Mouse (Mus musculus): ENCODE measurements at regions not wholly inside any gene's neighbourhood (a gene's known extent, or its start where the extent isn't known, plus 50 kb on each side); places are given as distances from the start of the nearest gene placed in this dataset.

DNA sequence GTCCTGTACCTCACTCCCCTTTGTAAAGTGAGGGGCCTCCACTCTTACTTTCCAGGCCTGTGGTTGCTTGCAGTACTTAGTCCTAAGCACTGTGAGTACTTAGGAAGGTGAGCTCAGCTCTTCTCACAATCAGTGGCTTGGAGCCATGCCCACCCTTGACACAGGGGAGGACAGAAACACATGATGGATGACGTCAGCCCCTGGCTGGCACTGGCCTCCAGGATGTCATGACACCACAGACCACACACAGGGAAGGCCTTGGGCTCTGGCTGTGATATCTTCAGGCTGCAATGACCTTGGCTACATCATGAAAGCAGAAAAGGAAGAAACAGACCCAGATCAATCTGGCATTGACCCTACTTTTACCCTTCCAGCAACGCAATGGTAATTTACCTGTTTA, 113.0 kb upstream of the Zmiz1 start:
- H3K36me3 ChIP-seq (ENCODE audit: control insufficient read depth, insufficient read depth, low read length), result no peaks in the 10 kb centered on the region
- H3K27ac ChIP-seq (ENCODE audit: low read depth, low read length), result no peak overlapping the region
- H3K4me3 ChIP-seq (ENCODE audit: low read depth, low read length), result no peak overlapping the region
- H3K4me2 ChIP-seq, result no peak overlapping the region
- H3K9me3 ChIP-seq (ENCODE audit: control insufficient read depth, low read length), result no peaks in the 10 kb centered on the region
- H3K27me3 ChIP-seq (replicated peaks; ENCODE audit: control insufficient read depth, insufficient read depth, low read length), result no peaks in the 10 kb centered on the region
- WGBS, result 23% methylated on average over 2 of the region's 2 CpGs
- H3K9ac ChIP-seq (ENCODE audit: low read depth, low read length), result no peak overlapping the region
- DNase-seq (ENCODE audit: low spot score) (no peak), ATAC-seq (replicated peaks; ENCODE audit: low FRiP score) (no peak)
- peaks cover 2% of the 10 kb centered on the region; the same call in 1 of the 2 replicates for H3K4me1 ChIP-seq (replicated peaks; ENCODE audit: control insufficient read depth, insufficient read depth, low read length)

DNA sequence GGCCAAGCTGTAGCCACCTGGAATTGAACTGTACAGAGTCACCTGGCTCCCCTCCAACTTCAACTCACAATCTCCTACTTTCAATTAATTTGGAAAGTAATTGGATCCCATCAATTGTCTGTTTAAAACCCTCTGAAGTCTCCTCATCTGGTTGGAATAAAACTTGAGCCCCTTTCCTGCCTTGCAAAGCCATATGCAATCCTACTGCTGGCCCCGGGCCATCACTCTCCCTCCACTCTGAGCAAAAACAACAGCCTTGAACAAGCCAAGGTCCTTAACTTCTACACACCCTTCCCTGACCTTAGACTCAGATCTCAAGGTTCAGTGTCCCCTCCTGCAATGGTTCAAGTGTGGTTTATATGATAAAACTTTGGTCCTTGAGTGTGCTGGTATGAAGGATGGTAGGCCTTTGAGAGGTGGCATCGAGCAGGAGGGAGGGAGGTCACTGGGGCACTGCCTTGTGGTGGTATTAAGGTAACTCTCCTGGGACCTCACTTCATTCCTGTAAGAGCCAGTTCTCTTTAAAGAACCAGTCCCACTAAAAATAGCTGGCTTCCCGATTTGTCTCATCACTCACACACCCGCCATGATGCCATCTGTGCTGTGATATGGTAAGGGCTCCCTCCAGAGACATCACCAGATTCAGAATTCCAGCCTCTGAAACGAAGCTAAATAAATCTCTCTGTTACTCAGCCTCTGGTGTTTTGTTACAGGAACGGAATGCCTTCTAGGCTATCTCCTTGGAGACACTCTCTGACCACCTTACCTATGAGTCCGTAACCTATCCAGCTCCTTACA, 112.0 kb upstream of the Zmiz1 start:
- H3K27me3 ChIP-seq (replicated peaks; ENCODE audit: control insufficient read depth, insufficient read depth, low read length), result no peaks in the 10 kb centered on the region
- no peak overlapping the region for H3K27ac ChIP-seq (ENCODE audit: low read depth, low read length)
- no peaks in the 10 kb centered on the region for H3K36me3 ChIP-seq (ENCODE audit: control insufficient read depth, insufficient read depth, low read length)
- peaks cover 2% of the 10 kb centered on the region; the same call in 1 of the 2 replicates for H3K4me1 ChIP-seq (replicated peaks; ENCODE audit: control insufficient read depth, insufficient read depth, low read length)
- DNase-seq (ENCODE audit: low spot score) (no peak), ATAC-seq (replicated peaks; ENCODE audit: low FRiP score) (no peak)
- no peak overlapping the region for H3K4me3 ChIP-seq (ENCODE audit: low read depth, low read length)
- H3K9me3 ChIP-seq (ENCODE audit: control insufficient read depth, low read length), result no peaks in the 10 kb centered on the region
- 73% methylated on average over 7 of the region's 7 CpGs for WGBS
- no peak overlapping the region for H3K9ac ChIP-seq (ENCODE audit: low read depth, low read length)
- no peak overlapping the region for H3K4me2 ChIP-seq

DNA sequence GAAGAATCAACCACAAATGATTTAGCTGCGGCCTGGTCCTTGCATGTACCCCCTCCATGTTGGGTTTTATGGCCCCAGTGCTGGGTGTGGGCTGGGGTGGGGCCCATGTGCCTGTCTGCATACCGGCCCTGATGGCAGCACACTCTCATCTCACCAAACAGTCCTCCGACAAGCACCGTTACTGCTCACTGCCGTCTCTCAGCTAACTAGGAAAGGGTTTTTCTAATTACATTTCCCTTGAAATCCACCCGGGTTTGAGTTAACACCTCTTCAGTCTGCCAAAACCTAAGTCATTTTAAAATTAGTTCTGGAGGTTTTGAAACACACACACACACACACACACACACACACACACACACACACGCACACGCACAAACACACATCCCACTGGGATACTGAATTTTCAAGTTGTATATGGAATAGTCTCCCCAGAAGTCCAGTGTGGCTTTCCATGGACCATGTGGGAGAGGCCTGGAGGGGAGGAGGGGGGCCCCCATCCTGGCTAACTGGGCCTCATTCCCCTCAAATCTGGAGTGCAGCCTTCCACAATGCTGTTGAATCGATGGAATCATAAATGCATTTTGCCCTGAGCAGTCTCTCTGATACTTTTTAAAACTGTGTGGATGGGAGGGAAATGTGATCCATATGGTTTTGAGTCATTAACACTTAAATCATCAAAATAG, 108.6 kb upstream of the Zmiz1 start:
- H3K4me1 ChIP-seq (replicated peaks; ENCODE audit: control insufficient read depth, insufficient read depth, low read length), result 0 out of 2 replicates have a peak, but pooled peaks cover 2% of the 10 kb centered on the region
- no peak overlapping the region for H3K9ac ChIP-seq (ENCODE audit: low read depth, low read length)
- H3K27me3 ChIP-seq (replicated peaks; ENCODE audit: control insufficient read depth, insufficient read depth, low read length), result no peaks in the 10 kb centered on the region
- H3K36me3 ChIP-seq (ENCODE audit: control insufficient read depth, insufficient read depth, low read length), result no peaks in the 10 kb centered on the region
- 78% methylated on average over 9 of the region's 9 CpGs for WGBS
- no peak for ATAC-seq (replicated peaks; ENCODE audit: low FRiP score)
- H3K9me3 ChIP-seq (ENCODE audit: control insufficient read depth, low read length), result no peaks in the 10 kb centered on the region
- no peak overlapping the region for H3K4me3 ChIP-seq (ENCODE audit: low read depth, low read length)
- H3K27ac ChIP-seq (ENCODE audit: low read depth, low read length), result no peak overlapping the region
- DNase-seq (ENCODE audit: low spot score), result no peak
- no peak overlapping the region for H3K4me2 ChIP-seq

DNA sequence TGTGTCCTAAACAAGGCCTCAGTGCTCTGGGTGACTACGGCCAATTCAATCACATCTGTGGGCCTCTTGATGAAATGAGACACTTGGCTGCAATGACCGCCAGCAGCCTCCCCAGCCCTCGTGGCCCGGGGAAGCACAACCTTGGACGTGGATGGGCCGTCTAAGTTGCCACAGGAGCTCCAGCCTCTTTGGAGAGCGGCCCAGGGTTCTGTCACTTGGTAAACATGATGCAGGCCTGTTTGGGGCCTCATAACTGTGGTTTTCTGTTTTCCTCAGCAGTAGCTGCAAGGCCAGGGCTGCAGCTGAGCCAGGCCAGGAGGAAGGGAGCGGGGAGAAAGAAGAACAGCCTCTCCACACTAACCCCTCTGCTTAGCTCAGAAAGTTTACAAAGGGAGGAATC, 105.2 kb upstream of the Zmiz1 start:
- Histone ChIP-seq H3K36me3 (ENCODE audit: control insufficient read depth, insufficient read depth, low read length) (no peaks in the 10 kb centered on the region), H3K4me2 (no peak overlapping the region), H3K27ac (ENCODE audit: low read depth, low read length) (no peak overlapping the region), H3K9me3 (ENCODE audit: control insufficient read depth, low read length) (no peaks in the 10 kb centered on the region), H3K4me3 (ENCODE audit: low read depth, low read length) (no peak overlapping the region), H3K4me1 (replicated peaks; ENCODE audit: control insufficient read depth, insufficient read depth, low read length) (no peaks in the 10 kb centered on the region), H3K9ac (ENCODE audit: low read depth, low read length) (no peak overlapping the region), H3K27me3 (replicated peaks; ENCODE audit: control insufficient read depth, insufficient read depth, low read length) (no peaks in the 10 kb centered on the region)
- DNase-seq (ENCODE audit: low spot score) (no peak), ATAC-seq (replicated peaks; ENCODE audit: low FRiP score) (no peak)
- 77% methylated on average over 8 of the region's 8 CpGs for WGBS

DNA sequence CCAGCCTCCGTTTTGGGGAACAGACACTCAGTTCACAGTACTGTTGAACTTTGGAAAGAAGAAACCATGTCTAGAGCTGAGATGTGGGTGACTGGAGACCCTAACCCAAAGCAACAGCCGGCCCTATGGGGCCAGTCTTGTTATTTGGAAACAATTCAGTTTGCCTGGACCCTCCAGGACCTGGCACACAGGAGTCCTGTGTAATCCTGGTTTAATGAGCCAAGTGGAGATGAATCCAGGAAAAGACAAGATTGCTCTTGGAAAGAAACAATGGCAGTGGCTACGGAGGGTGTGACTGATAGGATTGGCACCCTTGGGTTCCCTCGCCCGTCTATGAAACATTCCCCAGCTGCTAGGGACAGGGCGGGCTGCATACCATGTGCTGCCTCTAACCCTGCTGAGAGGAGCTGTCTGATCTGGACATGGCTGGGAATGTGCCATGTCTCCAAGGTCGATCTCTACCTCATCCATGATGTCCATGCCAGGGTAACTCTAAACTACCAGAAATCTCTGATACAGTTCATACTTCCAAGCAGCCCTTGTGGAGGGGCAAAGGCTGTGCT, 104.6 kb upstream of the Zmiz1 start:
- Histone ChIP-seq H3K36me3 (ENCODE audit: control insufficient read depth, insufficient read depth, low read length) (no peaks in the 10 kb centered on the region), H3K4me3 (ENCODE audit: low read depth, low read length) (no peak overlapping the region), H3K9me3 (ENCODE audit: control insufficient read depth, low read length) (no peaks in the 10 kb centered on the region), H3K9ac (ENCODE audit: low read depth, low read length) (no peak overlapping the region), H3K4me2 (no peak overlapping the region), H3K27ac (ENCODE audit: low read depth, low read length) (no peak overlapping the region), H3K27me3 (replicated peaks; ENCODE audit: control insufficient read depth, insufficient read depth, low read length) (no peaks in the 10 kb centered on the region), H3K4me1 (replicated peaks; ENCODE audit: control insufficient read depth, insufficient read depth, low read length) (no peaks in the 10 kb centered on the region)
- no peak for DNase-seq (ENCODE audit: low spot score)
- 84% methylated on average over 7 of the region's 7 CpGs for WGBS
- ATAC-seq (replicated peaks; ENCODE audit: low FRiP score), result no peak

DNA sequence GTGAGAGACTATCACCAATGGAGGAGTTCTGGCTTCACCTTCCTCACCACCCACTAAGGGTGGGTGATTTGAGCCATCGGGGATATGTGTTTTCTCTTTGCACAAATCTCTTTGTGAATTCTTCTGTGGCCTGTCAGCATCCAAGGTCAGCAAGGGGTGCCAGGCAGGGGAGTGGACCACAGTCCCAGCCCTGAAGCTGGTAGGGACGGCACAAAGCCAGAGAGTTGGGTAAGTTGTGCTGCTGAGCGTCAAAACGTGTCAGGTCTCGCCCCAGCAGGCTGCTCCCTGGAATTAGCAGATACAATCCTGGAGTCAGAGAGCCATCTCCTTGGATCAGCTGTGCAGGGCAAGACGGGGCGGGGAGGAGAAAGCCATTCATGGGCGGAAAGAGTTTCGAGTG, 101.2 kb upstream of the Zmiz1 start:
- H3K27ac ChIP-seq (ENCODE audit: low read depth, low read length), result no peak overlapping the region

DNA sequence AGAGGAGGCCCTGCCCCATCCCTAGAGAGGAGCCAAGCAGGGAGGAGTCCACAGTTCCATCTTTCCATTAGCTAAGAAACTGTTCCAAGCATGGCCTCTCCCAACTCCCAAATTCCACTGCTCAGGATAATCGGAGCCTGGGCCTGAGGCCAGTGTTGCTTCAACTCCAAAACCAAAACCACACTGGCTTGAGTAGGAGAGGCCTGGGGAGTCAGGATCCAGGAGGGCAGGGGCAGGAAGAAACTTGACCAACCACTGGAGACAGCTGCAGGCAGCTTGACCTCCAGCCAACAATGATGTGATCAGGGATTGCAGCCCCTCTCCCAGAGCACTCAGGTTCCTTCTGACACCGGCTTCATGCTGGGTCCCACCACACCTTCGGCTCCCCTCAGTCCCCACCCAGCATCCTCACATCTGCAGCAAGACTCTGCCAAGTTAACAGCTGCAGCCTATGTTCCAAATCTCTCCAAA, 99.1 kb upstream of the Zmiz1 start:
- H3K36me3 ChIP-seq (ENCODE audit: control insufficient read depth, insufficient read depth, low read length), result no peaks in the 10 kb centered on the region
- 74% methylated on average over 3 of the region's 3 CpGs for WGBS
- no peak overlapping the region for H3K9ac ChIP-seq (ENCODE audit: low read depth, low read length)
- H3K4me1 ChIP-seq (replicated peaks; ENCODE audit: control insufficient read depth, insufficient read depth, low read length), result no peaks in the 10 kb centered on the region
- no peak overlapping the region for H3K4me2 ChIP-seq
- no peak overlapping the region for H3K4me3 ChIP-seq (ENCODE audit: low read depth, low read length)
- H3K27me3 ChIP-seq (replicated peaks; ENCODE audit: control insufficient read depth, insufficient read depth, low read length), result no peaks in the 10 kb centered on the region
- ATAC-seq (replicated peaks; ENCODE audit: low FRiP score) (no peak), DNase-seq (ENCODE audit: low spot score) (no peak)
- no peaks in the 10 kb centered on the region for H3K9me3 ChIP-seq (ENCODE audit: control insufficient read depth, low read length)
- H3K27ac ChIP-seq (ENCODE audit: low read depth, low read length), result no peak overlapping the region

More for the DNA sequence above, 101.2 kb upstream of the Zmiz1 start:
- H3K27me3 ChIP-seq (replicated peaks; ENCODE audit: control insufficient read depth, insufficient read depth, low read length), result no peaks in the 10 kb centered on the region
- ATAC-seq (replicated peaks; ENCODE audit: low FRiP score) (no peak), DNase-seq (ENCODE audit: low spot score) (no peak)
- no peaks in the 10 kb centered on the region for H3K9me3 ChIP-seq (ENCODE audit: control insufficient read depth, low read length)
- H3K9ac ChIP-seq (ENCODE audit: low read depth, low read length), result no peak overlapping the region
- no peaks in the 10 kb centered on the region for H3K4me1 ChIP-seq (replicated peaks; ENCODE audit: control insufficient read depth, insufficient read depth, low read length)
- 69% methylated on average over 9 of the region's 9 CpGs for WGBS
- H3K4me3 ChIP-seq (ENCODE audit: low read depth, low read length), result no peak overlapping the region
- H3K36me3 ChIP-seq (ENCODE audit: control insufficient read depth, insufficient read depth, low read length), result no peaks in the 10 kb centered on the region
- no peak overlapping the region for H3K4me2 ChIP-seq

DNA sequence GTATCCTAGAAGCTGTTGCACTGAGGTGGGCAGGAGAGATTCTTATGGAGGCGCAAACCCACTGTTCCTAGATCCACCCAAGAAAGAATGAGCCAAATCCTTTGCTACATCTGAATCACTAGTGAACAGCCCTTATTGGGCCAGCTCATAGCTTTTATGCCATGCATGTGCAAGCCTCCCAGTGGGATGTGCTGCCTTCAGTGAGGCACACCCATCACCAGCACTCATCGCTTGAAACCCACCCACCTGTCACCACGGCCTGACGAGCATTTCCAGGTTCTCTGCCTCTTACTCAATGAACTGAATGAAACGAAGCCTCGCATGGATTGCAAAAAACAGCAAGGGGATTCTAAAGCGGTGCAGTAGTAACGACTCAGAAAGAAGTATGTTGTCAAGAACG, 98.3 kb upstream of the Zmiz1 start:
- no peaks in the 10 kb centered on the region for H3K9me3 ChIP-seq (ENCODE audit: control insufficient read depth, low read length)
- H3K4me2 ChIP-seq, result no peak overlapping the region
- no peaks in the 10 kb centered on the region for H3K36me3 ChIP-seq (ENCODE audit: control insufficient read depth, insufficient read depth, low read length)
- DNase-seq (ENCODE audit: low spot score) (no peak), ATAC-seq (replicated peaks; ENCODE audit: low FRiP score) (no peak)
- H3K4me1 ChIP-seq (replicated peaks; ENCODE audit: control insufficient read depth, insufficient read depth, low read length), result no peaks in the 10 kb centered on the region
- no peak overlapping the region for H3K9ac ChIP-seq (ENCODE audit: low read depth, low read length)
- H3K27me3 ChIP-seq (replicated peaks; ENCODE audit: control insufficient read depth, insufficient read depth, low read length), result no peaks in the 10 kb centered on the region
- no peak overlapping the region for H3K4me3 ChIP-seq (ENCODE audit: low read depth, low read length)
- H3K27ac ChIP-seq (ENCODE audit: low read depth, low read length), result no peak overlapping the region
- WGBS, result 80% methylated on average over 9 of the region's 9 CpGs

All from liver, embryonic 11.5 days (tissue).